Mouse (Mus musculus) gastrocnemius, postnatal 25 days (tissue): ENCODE results near the gene Tspan9. TPM values are rescaled to one million over a fixed set of nuclear protein-coding genes. Genes with fewer than 3 reads are reported as not detected.

ENCODE experiments used
- DNase-seq: peaks from one replicate; pipeline ENCODE4 v3.0.0; 2022
- total RNA-seq, 2 experiments: library from RNA; stranded (reverse); gene quantifications; 1 replicate in 1 of 2; 2 replicates in 1 of 2; pipeline ENCODE4 v1.2.3; 2021

The Tspan9 gene
- total RNA-seq, 2 experiments from 2014 or later, result 48.6 to 56.6 TPM

- DNase-seq, result no peak
These were observed 67.9 kb downstream of the Tspan9 start for GRCm38 (mm10) chr6:128075453-128076003.

GRCm38 (mm10) chr6:128070921-128071558 is 72.4 kb downstream of the Tspan9 start:
- no peak for DNase-seq

- DNase-seq, result no peak
These were observed 73.1 kb downstream of the Tspan9 start for GRCm38 (mm10) chr6:128070072-128070872.

- DNase-seq, result peak; percentile 44
These were observed 75.2 kb downstream of the Tspan9 start for GRCm38 (mm10) chr6:128068144-128068543.

GRCm38 (mm10) chr6:128065982-128066381 is 77.4 kb downstream of the Tspan9 start:
- no peak for DNase-seq

GRCm38 (mm10) chr6:128063501-128063900 is 79.9 kb downstream of the Tspan9 start:
- no peak for DNase-seq

- DNase-seq, result no peak
These were observed 80.6 kb downstream of the Tspan9 start for GRCm38 (mm10) chr6:128062784-128063183.

- no peak for DNase-seq
These were observed 81.2 kb downstream of the Tspan9 start for GRCm38 (mm10) chr6:128062216-128062615.

GRCm38 (mm10) chr6:128061342-128061741 is 82.1 kb downstream of the Tspan9 start:
- no peak for DNase-seq

GRCm38 (mm10) chr6:128058570-128058969 is 84.8 kb downstream of the Tspan9 start:
- no peak for DNase-seq

GRCm38 (mm10) chr6:128058157-128058556 is 85.2 kb downstream of the Tspan9 start:
- no peak for DNase-seq

GRCm38 (mm10) chr6:128053000-128053732 is 90.2 kb downstream of the Tspan9 start:
- no peak for DNase-seq

GRCm38 (mm10) chr6:128047671-128048070 is 95.7 kb downstream of the Tspan9 start:
- DNase-seq, result no peak

GRCm38 (mm10) chr6:128047239-128047638 is 96.2 kb downstream of the Tspan9 start:
- DNase-seq, result no peak

GRCm38 (mm10) chr6:128046799-128047198 is 96.6 kb downstream of the Tspan9 start:
- peak; percentile 39 for DNase-seq

- no peak for DNase-seq
These were observed 98.7 kb downstream of the Tspan9 start for GRCm38 (mm10) chr6:128044691-128045090.

- no peak for DNase-seq
These were observed 99.9 kb downstream of the Tspan9 start for GRCm38 (mm10) chr6:128043486-128043885.

- DNase-seq, result no peak
These were observed 101.6 kb downstream of the Tspan9 start for GRCm38 (mm10) chr6:128041836-128042235.

GRCm38 (mm10) chr6:128039077-128039766 is 104.2 kb downstream of the Tspan9 start:
- no peak for DNase-seq

GRCm38 (mm10) chr6:128038568-128038967 is 104.8 kb downstream of the Tspan9 start:
- no peak for DNase-seq

- DNase-seq, result no peak
These were observed 106.8 kb downstream of the Tspan9 start for GRCm38 (mm10) chr6:128036597-128036996.

- DNase-seq, result no peak
These were observed 107.5 kb downstream of the Tspan9 start for GRCm38 (mm10) chr6:128035930-128036309.
